Mouse (Mus musculus) forebrain, embryonic 11.5 days (tissue): ENCODE results near the gene Gpr63. TPM values are rescaled to one million over a fixed set of nuclear protein-coding genes. Genes with fewer than 3 reads are reported as not detected.
"Not testable (repeated sequence)": the region's sequence is repeated elsewhere in the genome, so short reads cannot be mapped to it uniquely, and the experiment has no call there.

Source experiments
- ATAC-seq: fragments of 200-750 bp; cut with Nextera tagmentation; replicated peaks from 2 replicates; pipeline ENCODE4 v1.8.0; 2017; ENCODE audit warnings: moderate TSS enrichment; ENCODE audit not compliant: low FRiP score
- DNase-seq: peaks from one replicate; pipeline ENCODE4 v3.0.0-alpha.2; 2017; ENCODE audit warnings: low spot score
- H3K27ac ChIP-seq: fragments of 300-500 bp; sonication (generic); 2 replicates; pipeline ENCODE4 v1.5.1; 2014; ENCODE audit warnings: low read depth, low read length
- H3K27me3 ChIP-seq: fragments of 300-500 bp; sonication (generic); 2 replicates; pipeline ENCODE4 v1.6.1; 2014; ENCODE audit warnings: mild to moderate bottlenecking, low read length, mixed read lengths; ENCODE audit not compliant: control insufficient read depth, insufficient read depth
- H3K36me3 ChIP-seq: fragments of 300-500 bp; sonication (generic); 2 replicates; pipeline ENCODE4 v1.6.1; 2014; ENCODE audit warnings: mild to moderate bottlenecking, low read length, moderate library complexity, mixed read lengths; ENCODE audit not compliant: control insufficient read depth, insufficient read depth
- H3K4me1 ChIP-seq: fragments of 300-500 bp; sonication (generic); replicated peaks from 2 replicates; pipeline ENCODE4 v1.6.1; 2014; ENCODE audit warnings: low read length, mixed read lengths; ENCODE audit not compliant: control insufficient read depth, insufficient read depth
- H3K4me2 ChIP-seq: fragments of 300-500 bp; sonication (generic); 2 replicates; pipeline ENCODE4 v1.6.1; 2014; ENCODE audit warnings: low read depth, mild to moderate bottlenecking, low read length, moderate library complexity, mixed read lengths; ENCODE audit not compliant: severe bottlenecking
- H3K4me3 ChIP-seq: fragments of 300-500 bp; sonication (generic); 2 replicates; pipeline ENCODE4 v1.5.1; 2014; ENCODE audit warnings: low read depth, low read length
- H3K9ac ChIP-seq: fragments of 300-500 bp; sonication (generic); 2 replicates; pipeline ENCODE4 v1.6.1; 2014; ENCODE audit warnings: low read length
- H3K9me3 ChIP-seq: fragments of 300-500 bp; sonication (generic); 2 replicates; pipeline ENCODE4 v1.6.1; 2016; ENCODE audit warnings: low read length, mixed read lengths; ENCODE audit not compliant: control insufficient read depth
- WGBS: fragments of 180-500 bp; shearing (Covaris S2); extraction: QIAGEN DNeasy Blood & Tissue Kit; methylation state at CpG from one replicate; pipeline ENCODE4 v1.1.7; 2014; 5-methylcytosine and 5-hydroxymethylcytosine counted together
- polyA plus RNA-seq: library from polyadenylated mRNA; unstranded; fragments of >200 nt; fragmentation: Nextera tagmentation; extraction: Ambion mirVana; gene quantifications from 2 replicates; pipeline ENCODE4 v1.2.1, GENCODE M21; 2014

The Gpr63 gene
- polyA plus RNA-seq, 1 experiment from 2014 or later = 4.0 TPM

DNA sequence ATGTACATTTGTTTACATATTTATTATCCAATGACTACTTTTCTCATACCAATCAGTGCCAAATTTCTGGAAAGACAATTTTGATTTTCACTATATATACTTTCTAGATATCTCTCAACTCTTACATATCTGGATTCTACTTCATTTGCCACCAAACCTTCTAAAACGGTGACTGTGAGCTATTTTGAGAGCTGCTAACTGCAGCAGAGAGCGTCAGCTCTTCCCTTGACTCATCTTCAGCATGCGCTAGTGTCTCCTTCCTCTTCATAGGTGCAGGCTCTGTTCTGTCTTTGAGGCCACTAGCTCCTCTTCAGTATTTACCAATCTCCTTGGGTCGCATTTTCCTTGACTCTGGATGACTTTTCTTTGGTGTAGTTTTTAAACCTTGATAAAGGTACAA lies 63.7 kb downstream of the Gpr63 start:
- 86% methylated on average over 4 of the region's 4 CpGs for WGBS
- Histone ChIP-seq H3K9ac (no peak overlapping the region), H3K4me3 (no peak overlapping the region), H3K4me2 (no peak overlapping the region), H3K36me3 (no peaks in the 10 kb centered on the region), H3K27me3 (no peaks in the 10 kb centered on the region), H3K9me3 (no peaks in the 10 kb centered on the region), H3K27ac (no peak overlapping the region), H3K4me1 (no peaks in the 10 kb centered on the region)
- DNase-seq (no peak), ATAC-seq (no peak)

- Histone ChIP-seq H3K4me2 (no peak overlapping the region), H3K27ac (no peak overlapping the region), H3K9me3 (no peaks in the 10 kb centered on the region), H3K9ac (no peak overlapping the region), H3K36me3 (no peaks in the 10 kb centered on the region), H3K27me3 (no peaks in the 10 kb centered on the region), H3K4me3 (no peak overlapping the region), H3K4me1 (no peaks in the 10 kb centered on the region)
- WGBS = 38% methylated on average over 6 of the region's 6 CpGs
- no peak for ATAC-seq
- no peak for DNase-seq
Measured at GRCm38 (mm10) chr4:25035158-25035791, 69.1 kb downstream of the Gpr63 start.

- no peaks in the 10 kb centered on the region for H3K9me3 ChIP-seq
- no peaks in the 10 kb centered on the region for H3K36me3 ChIP-seq
- H3K27ac ChIP-seq = no peak overlapping the region
- ATAC-seq (no peak), DNase-seq (no peak)
- WGBS = 63% methylated on average over 2 of the region's 2 CpGs
- no peak overlapping the region for H3K4me2 ChIP-seq
- H3K9ac ChIP-seq = no peak overlapping the region
- H3K4me1 ChIP-seq = no peaks in the 10 kb centered on the region
- H3K4me3 ChIP-seq = no peak overlapping the region
- no peaks in the 10 kb centered on the region for H3K27me3 ChIP-seq
Measured at GRCm38 (mm10) chr4:25035806-25036205, 69.6 kb downstream of the Gpr63 start.

DNA sequence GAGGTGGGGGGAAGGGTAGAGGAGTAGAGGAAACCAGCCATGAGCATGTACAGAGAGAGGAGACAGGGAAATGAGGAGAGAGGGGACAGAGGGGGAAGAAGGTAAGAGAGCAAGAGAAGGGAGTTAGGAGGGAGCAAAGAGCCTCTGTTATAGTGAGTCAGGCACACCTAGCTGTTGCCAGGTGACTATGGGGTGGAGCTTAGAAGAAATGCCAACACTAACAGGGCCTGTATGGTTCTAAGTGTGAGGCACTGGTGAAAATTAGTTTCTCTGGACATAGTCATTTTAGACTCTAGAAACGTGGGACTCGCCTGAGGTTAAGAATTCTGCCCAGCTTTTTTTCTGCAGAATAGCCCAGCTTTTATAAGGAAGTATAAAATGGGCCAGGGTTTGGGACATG lies 71.1 kb downstream of the Gpr63 start:
- Histone ChIP-seq H3K9ac (no peak overlapping the region), H3K27me3 (no peaks in the 10 kb centered on the region), H3K36me3 (no peaks in the 10 kb centered on the region), H3K4me2 (no peak overlapping the region), H3K4me3 (no peak overlapping the region), H3K27ac (no peak overlapping the region), H3K9me3 (no peaks in the 10 kb centered on the region), H3K4me1 (no peaks in the 10 kb centered on the region)
- no peak for ATAC-seq
- no peak for DNase-seq
- WGBS = 85% methylated on average over 2 of the region's 2 CpGs

- not testable (repeated sequence) for H3K27me3 ChIP-seq, H3K4me2 ChIP-seq, DNase-seq, H3K36me3 ChIP-seq, H3K4me1 ChIP-seq, H3K9ac ChIP-seq, H3K4me3 ChIP-seq, H3K27ac ChIP-seq, H3K9me3 ChIP-seq, ATAC-seq
- 60% methylated on average over 1 of the region's 1 CpGs for WGBS
Measured at GRCm38 (mm10) chr4:25055541-25055940, 89.3 kb downstream of the Gpr63 start.

Other genes starting within 250 kb of the Gpr63 start
- 5.7 and 7.5 TPM in 2 replicates for gene Klhl32, start 115.3 kb upstream of the Gpr63 start, polyA plus RNA-seq
- 66.5 and 67.8 TPM in 2 replicates for gene Ndufaf4, start 68.3 kb upstream of the Gpr63 start, polyA plus RNA-seq